8 mouse cellular contexts compared by ENCODE assay signal in the genomic region with DNA sequence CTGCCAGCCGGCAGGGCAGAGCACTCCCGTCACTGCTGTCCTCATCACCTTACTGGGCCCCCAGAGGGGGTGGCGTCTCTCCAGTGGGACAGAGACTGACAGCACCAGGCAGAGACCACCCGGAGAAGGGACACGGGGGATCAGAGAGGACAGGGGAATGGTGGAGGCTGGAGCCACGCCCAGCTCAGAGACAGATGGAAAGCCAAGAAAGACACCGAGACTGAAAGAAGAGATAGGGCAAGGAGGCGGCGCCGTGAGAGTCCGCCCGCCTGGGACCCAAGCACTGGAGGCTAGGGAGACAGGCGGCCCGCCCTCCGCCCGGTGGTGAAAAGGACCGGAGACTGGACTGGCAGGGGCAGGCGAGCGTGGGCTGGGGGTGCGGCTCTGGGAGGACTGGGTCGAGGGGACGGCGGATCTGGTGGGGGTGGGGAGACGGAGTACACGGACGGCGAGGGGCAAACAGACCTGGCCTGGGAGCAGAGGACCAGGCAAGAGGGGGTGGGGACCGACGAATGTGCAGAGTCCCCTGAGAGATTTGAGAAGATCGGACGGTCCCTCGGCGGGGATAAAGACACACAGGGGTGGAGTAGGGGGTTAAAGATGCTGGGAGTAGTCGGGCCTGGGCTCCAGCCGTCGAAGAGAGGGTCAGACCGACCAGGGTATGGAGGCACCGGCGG. TPM values are rescaled to one million over a fixed set of nuclear protein-coding genes. Genes with fewer than 3 reads are reported as not detected.
DNase-seq lines count a peak whose midpoint lies in the region; ATAC-seq and TF ChIP-seq lines count a peak whose summit lies in the region.

No protein-coding gene starts in this region.

- peak; percentile 19; the same call in 1 of the 2 replicates for ATAC-seq in heart, embryonic 15.5 days (replicated peaks; ENCODE audit: insufficient number of reproducible peaks, insufficient read depth, low FRiP score, low read depth)
- ATAC-seq in stomach, embryonic 14.5 days (ENCODE audit: insufficient number of reproducible peaks, insufficient read depth, low FRiP score, low read depth) = peak; percentile 24; the same call in 1 of the 2 replicates

- H3K36me3 ChIP-seq in heart, embryonic 15.5 days = no peaks in the 10 kb centered on the region
- H3K36me3 ChIP-seq in stomach, embryonic 14.5 days (ENCODE audit: control insufficient read depth, insufficient read depth, low read length) = no peaks in the 10 kb centered on the region

- 0 out of 2 replicates have a peak, but pooled peaks cover 3% of the 10 kb centered on the region for H3K4me1 ChIP-seq in embryonic fibroblast, embryonic 13.5 days (ENCODE audit: control insufficient read depth, insufficient read depth, low read length)
- H3K4me1 ChIP-seq in heart, embryonic 15.5 days (replicated peaks) = peaks cover 47% of the 10 kb centered on the region
- H3K4me1 ChIP-seq in stomach, embryonic 14.5 days (ENCODE audit: control insufficient read depth, insufficient read depth, low read length) = peaks cover 17% of the 10 kb centered on the region

- H3K4me2 ChIP-seq in heart, embryonic 15.5 days = peak overlapping the region; percentile 85
- peak overlapping the region; percentile 60 for H3K4me2 ChIP-seq in stomach, embryonic 14.5 days (replicated peaks; ENCODE audit: low read depth, low read length)

- TF ChIP-seq CTCF in embryonic fibroblast, embryonic 13.5 days (IDR thresholded peaks at IDR 0.05; ENCODE audit: borderline replicate concordance, insufficient read depth, low read length) = no peak

- H3K27ac ChIP-seq in embryonic fibroblast, embryonic 13.5 days (ENCODE audit: insufficient read depth, low read length) = peak overlapping the region; percentile 14
- peak overlapping the region; percentile 73 for H3K27ac ChIP-seq in heart, embryonic 15.5 days
- peak overlapping the region; percentile 69; the same call in 1 of the 2 replicates for H3K27ac ChIP-seq in stomach, embryonic 14.5 days (ENCODE audit: low read length)

- peak overlapping the region; percentile 79 for H3K4me3 ChIP-seq in embryonic fibroblast, embryonic 13.5 days (ENCODE audit: insufficient read depth, low read length)
- H3K4me3 ChIP-seq in heart, embryonic 15.5 days = peak overlapping the region; percentile 93
- peak overlapping the region; percentile 74 for H3K4me3 ChIP-seq in stomach, embryonic 14.5 days (ENCODE audit: low read depth, low read length)

- no peaks in the 10 kb centered on the region for H3K27me3 ChIP-seq in heart, embryonic 15.5 days
- no peaks in the 10 kb centered on the region for H3K27me3 ChIP-seq in stomach, embryonic 14.5 days (ENCODE audit: control insufficient read depth, insufficient read depth, low read length)

- peak overlapping the region; percentile 81 for H3K9ac ChIP-seq in heart, embryonic 15.5 days
- H3K9ac ChIP-seq in stomach, embryonic 14.5 days (replicated peaks; ENCODE audit: low read depth, low read length) = peak overlapping the region; percentile 58

- DNase-seq in B cell, adult 2 months = peak; percentile 50 to 59
- DNase-seq in ZHBTc4 (ENCODE audit: low read depth, low spot score) = peak; percentile 57
- DNase-seq in kidney, postnatal 25 days = peak; percentile 67 to 83
- DNase-seq in mesoderm, embryonic 11.5 days (ENCODE audit: low read depth, low spot score) = peak; percentile 51
- DNase-seq in layer of hippocampus, postnatal 14 days (ENCODE audit: low spot score in 2 of 2) = no peak

- H3K9me3 ChIP-seq in heart, embryonic 15.5 days (replicated peaks) = no peaks in the 10 kb centered on the region
- no peaks in the 10 kb centered on the region for H3K9me3 ChIP-seq in stomach, embryonic 14.5 days (ENCODE audit: control insufficient read depth, low read depth, low read length)

- WGBS in heart, embryonic 15.5 days = 1% methylated on average over 39 of the region's 39 CpGs
- WGBS in stomach, embryonic 14.5 days = under 1% methylated on average over 39 of the region's 39 CpGs

- TF ChIP-seq POLR2A in embryonic fibroblast, embryonic 13.5 days (IDR thresholded peaks at IDR 0.05; ENCODE audit: low read depth, low read length) = peak; percentile 17; the same call in 1 of the 2 replicates

RNA-seq across cellular contexts. Expression of gene Prkcd, which starts 0.7 kb away (rescaled TPM):
- polyA plus RNA-seq in embryonic fibroblast, embryonic 13.5 days (2011; ENCODE audit: insufficient read length, low read depth, missing spikeins) = 56.9 and 60.5 TPM in 2 replicates
- 37.5 and 49.6 TPM in 2 replicates for polyA plus RNA-seq in heart, embryonic 15.5 days (2015; fragmentation: Nextera tagmentation; extraction: Ambion mirVana)
- 45.3 and 51.2 TPM in 2 replicates for polyA plus RNA-seq in stomach, embryonic 14.5 days (2014; fragmentation: Nextera tagmentation; extraction: Ambion mirVana)
- 10 to 100 TPM; 51.0 to 55.9 TPM for total RNA-seq in layer of hippocampus, postnatal 14 days (2021)

RNA-seq across cellular contexts. Expression of gene Rft1, which starts 28.9 kb away (rescaled TPM):
- 18.2 and 20.4 TPM in 2 replicates for polyA plus RNA-seq in embryonic fibroblast, embryonic 13.5 days (2011; ENCODE audit: insufficient read length, low read depth, missing spikeins)
- polyA plus RNA-seq in heart, embryonic 15.5 days (2015; fragmentation: Nextera tagmentation; extraction: Ambion mirVana) = 8.8 and 11.5 TPM in 2 replicates
- polyA plus RNA-seq in stomach, embryonic 14.5 days (2014; fragmentation: Nextera tagmentation; extraction: Ambion mirVana) = 17.6 and 21.0 TPM in 2 replicates
- total RNA-seq in layer of hippocampus, postnatal 14 days (2021) = 10 to 100 TPM; 11.0 to 11.7 TPM

Comparison
In these comparisons a context has a peak if more than half of its experiments do, and no peak if none do; other contexts are left out.
1. DNase-seq: peak in B cell, adult 2 months (2 of 2), ZHBTc4 (single experiment), kidney, postnatal 25 days (2 of 2) and mesoderm, embryonic 11.5 days (single experiment); none in layer of hippocampus, postnatal 14 days (0 of 2).
2. H3K27ac ChIP-seq: peak in every context shown above with its lines; median percentile 73 in heart, embryonic 15.5 days; 69 in stomach, embryonic 14.5 days; 14 in embryonic fibroblast, embryonic 13.5 days.
3. Peak in every context shown above with its lines, with median percentiles within 50 percentile points of each other: H3K4me3 ChIP-seq.